Mouse (Mus musculus): ENCODE results near the gene Adk.

The Adk gene

GRCm38 (mm10) chr14:21100876-21101275 lies 48.5 kb downstream of the Adk start:
- DNase-seq (ENCODE audit: low spot score), result no peak

- no peak for DNase-seq (ENCODE audit: low spot score)
These were observed 49.2 kb downstream of the Adk start for GRCm38 (mm10) chr14:21101562-21101961.

- no peak for DNase-seq (ENCODE audit: low spot score)
These were observed 50.4 kb downstream of the Adk start for GRCm38 (mm10) chr14:21102666-21103203.

GRCm38 (mm10) chr14:21105049-21105448 lies 52.7 kb downstream of the Adk start:
- no peak for DNase-seq (ENCODE audit: low spot score)

- no peak for DNase-seq (ENCODE audit: low spot score)
These were observed 54.2 kb downstream of the Adk start for GRCm38 (mm10) chr14:21106582-21106981.

- DNase-seq (ENCODE audit: low spot score), result no peak
These were observed 55.2 kb downstream of the Adk start for GRCm38 (mm10) chr14:21107551-21107950.

- DNase-seq (ENCODE audit: low spot score), result no peak
These were observed 58.1 kb downstream of the Adk start for GRCm38 (mm10) chr14:21110492-21110891.

- no peak for DNase-seq (ENCODE audit: low spot score)
These were observed 59.1 kb downstream of the Adk start for GRCm38 (mm10) chr14:21111500-21111899.

- DNase-seq (ENCODE audit: low spot score), result no peak
These were observed 59.8 kb downstream of the Adk start for GRCm38 (mm10) chr14:21112174-21112573.

GRCm38 (mm10) chr14:21112742-21113141 lies 60.4 kb downstream of the Adk start:
- no peak for DNase-seq (ENCODE audit: low spot score)

GRCm38 (mm10) chr14:21114339-21114738 lies 62.0 kb downstream of the Adk start:
- no peak for DNase-seq (ENCODE audit: low spot score)

- DNase-seq (ENCODE audit: low spot score), result no peak
These were observed 62.9 kb downstream of the Adk start for GRCm38 (mm10) chr14:21115318-21115717.

- DNase-seq (ENCODE audit: low spot score), result peak; percentile 59
These were observed 63.6 kb downstream of the Adk start for GRCm38 (mm10) chr14:21115888-21116460.

- DNase-seq (ENCODE audit: low spot score), result no peak
These were observed 65.7 kb downstream of the Adk start for GRCm38 (mm10) chr14:21118095-21118494.

GRCm38 (mm10) chr14:21119653-21120313 lies 67.4 kb downstream of the Adk start:
- no peak for DNase-seq (ENCODE audit: low spot score)

- peak; percentile 89 for DNase-seq (ENCODE audit: low spot score)
These were observed 68.1 kb downstream of the Adk start for GRCm38 (mm10) chr14:21120473-21120872.

- no peak for DNase-seq (ENCODE audit: low spot score)
These were observed 74.8 kb downstream of the Adk start for GRCm38 (mm10) chr14:21127215-21127614.

GRCm38 (mm10) chr14:21136906-21137305 lies 84.5 kb downstream of the Adk start:
- peak; percentile 93 for DNase-seq (ENCODE audit: low spot score)

GRCm38 (mm10) chr14:21142603-21143002 lies 90.2 kb downstream of the Adk start:
- DNase-seq (ENCODE audit: low spot score), result no peak

- peak; percentile 62 for DNase-seq (ENCODE audit: low spot score)
These were observed 91.2 kb downstream of the Adk start for GRCm38 (mm10) chr14:21143406-21144115.

- no peak for DNase-seq (ENCODE audit: low spot score)
These were observed 94.8 kb downstream of the Adk start for GRCm38 (mm10) chr14:21147171-21147570.

- DNase-seq (ENCODE audit: low spot score), result no peak
These were observed 97.9 kb downstream of the Adk start for GRCm38 (mm10) chr14:21150301-21150700.

GRCm38 (mm10) chr14:21152055-21152454 lies 99.7 kb downstream of the Adk start:
- no peak for DNase-seq (ENCODE audit: low spot score)

Data from retina, embryonic 14.5 days (tissue).